Mouse (Mus musculus) thymus, adult 2 months (tissue): Measurements from ENCODE around the gene Nox1. TPM values are rescaled to one million over a fixed set of nuclear protein-coding genes. Genes with fewer than 3 reads are reported as not detected.

Source experiments
- DNase-seq: peaks from one replicate; pipeline ENCODE4 v3.0.0; 2021
- H3K27ac ChIP-seq: fragments of 200-500 bp; 2 replicates; pipeline ENCODE4 v1.5.1; 2012; ENCODE audit warnings: low read length, control low read depth; ENCODE audit not compliant: control insufficient read depth, insufficient read depth
- H3K27me3 ChIP-seq: fragments of 200-500 bp; 2 replicates; pipeline ENCODE4 v1.6.1; 2012; ENCODE audit warnings: mild to moderate bottlenecking, low read length, moderate library complexity, mixed read lengths; ENCODE audit not compliant: control insufficient read depth, insufficient read depth
- H3K36me3 ChIP-seq: fragments of 200-500 bp; 2 replicates; pipeline ENCODE4 v1.6.1; 2012; ENCODE audit warnings: mild to moderate bottlenecking, low read length, moderate library complexity; ENCODE audit not compliant: control insufficient read depth, insufficient read depth
- H3K4me1 ChIP-seq: fragments of 200-500 bp; replicated peaks from 2 replicates; pipeline ENCODE4 v1.6.1; 2012; ENCODE audit warnings: low read length; ENCODE audit not compliant: control insufficient read depth, insufficient read depth
- H3K4me3 ChIP-seq: fragments of 200-500 bp; 2 replicates; pipeline ENCODE4 v1.5.1; 2012; ENCODE audit warnings: mild to moderate bottlenecking, low read length, control low read depth, moderate library complexity; ENCODE audit not compliant: control insufficient read depth, insufficient read depth
- CTCF ChIP-seq: fragments of 200-500 bp; IDR thresholded peaks from 2 replicates; pipeline ENCODE4 v1.5.1; 2012; ENCODE audit warnings: mild to moderate bottlenecking, control low read depth, low read length, moderate library complexity, borderline replicate concordance; ENCODE audit not compliant: control insufficient read depth, poor library complexity, insufficient read depth; ENCODE audit errors: extremely low read depth
- POLR2A ChIP-seq: fragments of 200-500 bp; IDR thresholded peaks from 2 replicates; pipeline ENCODE4 v1.6.1; 2012; ENCODE audit warnings: mild to moderate bottlenecking, low read length, control low read depth, moderate library complexity; ENCODE audit not compliant: control insufficient read depth, poor library complexity, insufficient read depth; ENCODE audit errors: extremely low read depth
- WGBS: fragments of 180-500 bp; shearing (Covaris S2); methylation state at CpG from one replicate; pipeline ENCODE4 v1.1.7; 2018; 5-methylcytosine and 5-hydroxymethylcytosine counted together
- polyA plus RNA-seq: library from polyadenylated mRNA; depleted of rRNA; stranded (reverse); fragments of >200 nt; gene quantifications from 2 replicates; pipeline ENCODE4 v1.2.3, GENCODE M21; 2012

Nox1 gene
- polyA plus RNA-seq, 1 experiment, result 0.34 TPM

- no peak for DNase-seq
- Histone ChIP-seq H3K4me3 (no peak overlapping the region), H3K27me3 (no peaks in the 10 kb centered on the region), H3K4me1 (peaks cover 11% of the 10 kb centered on the region), H3K27ac (peak overlapping the region; percentile 4; the same call in 1 of the 2 replicates), H3K36me3 (no peaks in the 10 kb centered on the region)
- TF ChIP-seq POLR2A (no peak), CTCF (no peak)
- WGBS, result 44% methylated on average over 6 of the region's 6 CpGs
These were observed 81.7 kb downstream of the Nox1 start for GRCm38 (mm10) chrX:134140024-134140423.

- DNase-seq, result peak; percentile 32
- H3K4me3 ChIP-seq, result no peak overlapping the region
- peaks cover 2% of the 10 kb centered on the region; the same call in 1 of the 2 replicates for H3K4me1 ChIP-seq
- no peaks in the 10 kb centered on the region for H3K36me3 ChIP-seq
- no peak overlapping the region for H3K27ac ChIP-seq
- H3K27me3 ChIP-seq, result no peaks in the 10 kb centered on the region
- WGBS, result 72% methylated on average over 3 of the region's 3 CpGs
- TF ChIP-seq POLR2A, result no peak
- TF ChIP-seq CTCF, result 0 out of 2 replicates have a peak, but pooled peaks have one; percentile 33
These were observed 87.9 kb downstream of the Nox1 start for GRCm38 (mm10) chrX:134133821-134134220.

- Histone ChIP-seq H3K4me3 (no peak overlapping the region), H3K27me3 (no peaks in the 10 kb centered on the region), H3K27ac (no peak overlapping the region), H3K4me1 (0 out of 2 replicates have a peak, but pooled peaks cover 2% of the 10 kb centered on the region), H3K36me3 (no peaks in the 10 kb centered on the region)
- TF ChIP-seq POLR2A, result no peak
- TF ChIP-seq CTCF, result no peak
- no peak for DNase-seq
- 62% methylated on average over 5 of the region's 5 CpGs for WGBS
These were observed 89.5 kb downstream of the Nox1 start for GRCm38 (mm10) chrX:134132295-134132694.

- WGBS, result 89% methylated on average over 3 of the region's 3 CpGs
- TF ChIP-seq CTCF (no peak), POLR2A (no peak)
- no peaks in the 10 kb centered on the region for H3K36me3 ChIP-seq
These were observed 93.2 kb downstream of the Nox1 start for GRCm38 (mm10) chrX:134128549-134128948.

GRCm38 (mm10) chrX:134116417-134116816, 105.3 kb downstream of the Nox1 start:
- no peaks in the 10 kb centered on the region for H3K4me1 ChIP-seq
- WGBS, result 25% methylated on average over 3 of the region's 3 CpGs
- no peaks in the 10 kb centered on the region for H3K27me3 ChIP-seq
- H3K27ac ChIP-seq, result no peak overlapping the region
- no peak for TF ChIP-seq CTCF
- no peak for TF ChIP-seq POLR2A
- no peaks in the 10 kb centered on the region for H3K36me3 ChIP-seq
- DNase-seq, result no peak
- H3K4me3 ChIP-seq, result no peak overlapping the region

More at GRCm38 (mm10) chrX:134128549-134128948, 93.2 kb downstream of the Nox1 start:
- no peaks in the 10 kb centered on the region for H3K27me3 ChIP-seq
- DNase-seq, result no peak
- no peaks in the 10 kb centered on the region for H3K4me1 ChIP-seq
- H3K4me3 ChIP-seq, result no peak overlapping the region
- H3K27ac ChIP-seq, result no peak overlapping the region

GRCm38 (mm10) chrX:134111767-134112166, 110.0 kb downstream of the Nox1 start:
- WGBS, result 10% methylated on average over 3 of the region's 3 CpGs
- no peak for DNase-seq
- H3K27ac ChIP-seq, result no peak overlapping the region
- no peaks in the 10 kb centered on the region for H3K4me1 ChIP-seq
- no peaks in the 10 kb centered on the region for H3K27me3 ChIP-seq
- no peak overlapping the region for H3K4me3 ChIP-seq
- no peak for TF ChIP-seq POLR2A
- TF ChIP-seq CTCF, result no peak
- no peaks in the 10 kb centered on the region for H3K36me3 ChIP-seq

GRCm38 (mm10) chrX:134102641-134103040, 119.1 kb downstream of the Nox1 start:
- Histone ChIP-seq H3K4me1 (no peaks in the 10 kb centered on the region), H3K27me3 (no peaks in the 10 kb centered on the region), H3K36me3 (no peaks in the 10 kb centered on the region), H3K27ac (no peak overlapping the region), H3K4me3 (no peak overlapping the region)
- TF ChIP-seq CTCF (no peak), POLR2A (no peak)
- WGBS, result 92% methylated on average over 2 of the region's 2 CpGs
- DNase-seq, result no peak
